Mouse (Mus musculus) kidney, adult 9 months (tissue): ENCODE data around the gene Zcchc4.

Experiments
- DNase-seq: peaks from one replicate; pipeline ENCODE4 v3.0.0; 2022

Gene Zcchc4

GRCm38 (mm10) chr5:52799274-52799985, 24.2 kb downstream of the Zcchc4 start:
- no peak for DNase-seq

GRCm38 (mm10) chr5:52805801-52806200, 30.6 kb downstream of the Zcchc4 start:
- no peak for DNase-seq

GRCm38 (mm10) chr5:52806349-52806748, 31.1 kb downstream of the Zcchc4 start:
- no peak for DNase-seq

GRCm38 (mm10) chr5:52807030-52807429, 31.8 kb downstream of the Zcchc4 start:
- no peak for DNase-seq

- no peak for DNase-seq
Observed at GRCm38 (mm10) chr5:52810446-52810845, 35.2 kb downstream of the Zcchc4 start.

GRCm38 (mm10) chr5:52811056-52811455, 35.8 kb downstream of the Zcchc4 start:
- DNase-seq, result no peak

GRCm38 (mm10) chr5:52812456-52812855, 37.2 kb downstream of the Zcchc4 start:
- no peak for DNase-seq

- DNase-seq, result no peak
Observed at GRCm38 (mm10) chr5:52813312-52813711, 38.1 kb downstream of the Zcchc4 start.

GRCm38 (mm10) chr5:52818676-52819075, 43.5 kb downstream of the Zcchc4 start:
- no peak for DNase-seq

- DNase-seq, result peak; percentile 83
Observed at GRCm38 (mm10) chr5:52821691-52822090, 46.5 kb downstream of the Zcchc4 start.

GRCm38 (mm10) chr5:52827923-52828322, 52.7 kb downstream of the Zcchc4 start:
- no peak for DNase-seq

GRCm38 (mm10) chr5:52833005-52833404, 57.8 kb downstream of the Zcchc4 start:
- DNase-seq, result peak; percentile 31

- peak; percentile 100 for DNase-seq
Observed at GRCm38 (mm10) chr5:52833761-52834274, 58.6 kb downstream of the Zcchc4 start, which contains the start of gene Anapc4. Anapc4 (plus strand) TSS chr5:52834012.

- no peak for DNase-seq
Observed at GRCm38 (mm10) chr5:52834386-52834785, 59.2 kb downstream of the Zcchc4 start.

GRCm38 (mm10) chr5:52844319-52844718, 69.1 kb downstream of the Zcchc4 start:
- DNase-seq, result no peak

- DNase-seq, result no peak
Observed at GRCm38 (mm10) chr5:52855727-52856126, 80.5 kb downstream of the Zcchc4 start.

- no peak for DNase-seq
Observed at GRCm38 (mm10) chr5:52864446-52864845, 89.2 kb downstream of the Zcchc4 start.

- peak; percentile 63 for DNase-seq
Observed at GRCm38 (mm10) chr5:52865825-52866224, 90.6 kb downstream of the Zcchc4 start.

GRCm38 (mm10) chr5:52866361-52867155, 91.3 kb downstream of the Zcchc4 start:
- DNase-seq, result no peak

GRCm38 (mm10) chr5:52868918-52869703, 93.9 kb downstream of the Zcchc4 start:
- DNase-seq, result no peak

GRCm38 (mm10) chr5:52871461-52871860, 96.3 kb downstream of the Zcchc4 start:
- no peak for DNase-seq

GRCm38 (mm10) chr5:52871986-52872385, 96.8 kb downstream of the Zcchc4 start:
- DNase-seq, result no peak
